ENCODE assay signal across 31 mouse cellular contexts in genomic region chr10:22297033-22297762, GRCm38 (mm10).
DNase-seq lines count a peak whose midpoint lies in the region; ATAC-seq and TF ChIP-seq lines count a peak whose summit lies in the region.
"Had no signal": no experiment of that assay in that cellular context is flagged by ENCODE, and none has a peak within 500 bp of the region (broad histone marks: within the 10 kb centered on the region; RNA-seq: fewer than 3 reads in every experiment).

No protein-coding gene starts in this region.

- H3K4me3 ChIP-seq in spleen, adult 2 months (ENCODE audit: extremely low read depth, insufficient read depth, insufficient read length) = no peak overlapping the region
- H3K4me3 ChIP-seq in ES-E14 (ENCODE audit: insufficient read depth in 1 of 2, low read depth in 1 of 2, low read length in 2 of 2, poor library complexity in 1 of 2, severe bottlenecking in 1 of 2) = no peak overlapping the region
- no peak overlapping the region for H3K4me3 ChIP-seq in bone marrow macrophage, adult 2 months (ENCODE audit: insufficient read depth, low read length)
- no peak overlapping the region for H3K4me3 ChIP-seq in lung, postnatal 0 days (ENCODE audit: low read depth, low read length)
- H3K4me3 ChIP-seq: embryonic facial prominence, embryonic 10.5 days; embryonic facial prominence, embryonic 13.5 days; erythroblast, embryonic 14.5 days; forebrain, embryonic 12.5 days; forebrain, embryonic 15.5 days; heart, embryonic 12.5 days; heart, embryonic 15.5 days; hindbrain, embryonic 10.5 days; hindbrain, embryonic 13.5 days; intestine, embryonic 15.5 days had no signal

- TF ChIP-seq POLR2A in spleen, adult 2 months (IDR thresholded peaks at IDR 0.05; ENCODE audit: low read depth, low read length) = no peak
- no peak for TF ChIP-seq POLR2A in bone marrow macrophage, adult 2 months (IDR thresholded peaks at IDR 0.05; ENCODE audit: borderline replicate concordance, low read depth, low read length)

- H3K36me3 ChIP-seq in spleen, adult 2 months (ENCODE audit: control insufficient read depth, insufficient read depth, low read length) = peaks cover 19% of the 10 kb centered on the region
- H3K36me3 ChIP-seq in ES-E14 (ENCODE audit: control insufficient read depth, insufficient read depth, low read length, poor library complexity, severe bottlenecking) = no peaks in the 10 kb centered on the region
- peaks cover 2% of the 10 kb centered on the region for H3K36me3 ChIP-seq in splenic B cell, adult 2 months (ENCODE audit: control insufficient read depth, insufficient read depth, low read length, poor library complexity, severe bottlenecking)
- no peaks in the 10 kb centered on the region for H3K36me3 ChIP-seq in lung, postnatal 0 days (ENCODE audit: insufficient read depth, low read length)
- H3K36me3 ChIP-seq: embryonic facial prominence, embryonic 10.5 days; embryonic facial prominence, embryonic 13.5 days; forebrain, embryonic 12.5 days; forebrain, embryonic 15.5 days; heart, embryonic 12.5 days; heart, embryonic 15.5 days; hindbrain, embryonic 10.5 days; hindbrain, embryonic 13.5 days; intestine, embryonic 15.5 days had no signal

- H3K4me1 ChIP-seq in spleen, adult 2 months (ENCODE audit: control insufficient read depth, insufficient read depth, insufficient read length) = peaks cover 35% of the 10 kb centered on the region
- no peaks in the 10 kb centered on the region for H3K4me1 ChIP-seq in ES-E14 (ENCODE audit: control insufficient read depth in 2 of 2, insufficient read depth in 2 of 2, low read length in 2 of 2, poor library complexity in 1 of 2)
- H3K4me1 ChIP-seq in bone marrow macrophage, adult 2 months (ENCODE audit: control insufficient read depth, insufficient read depth, low read length) = peaks cover 43% of the 10 kb centered on the region
- H3K4me1 ChIP-seq in lung, postnatal 0 days (ENCODE audit: insufficient read depth, low read depth, low read length) = no peaks in the 10 kb centered on the region
- H3K4me1 ChIP-seq: forebrain, embryonic 12.5 days; forebrain, embryonic 15.5 days; heart, embryonic 12.5 days; heart, embryonic 15.5 days; hindbrain, embryonic 13.5 days; intestine, embryonic 15.5 days had no signal

- ATAC-seq in lung, postnatal 0 days = no peak
- ATAC-seq: forebrain, embryonic 15.5 days; hindbrain, embryonic 16.5 days; intestine, embryonic 15.5 days; Patski had no signal

- H3K4me2 ChIP-seq in lung, postnatal 0 days (replicated peaks; ENCODE audit: low read depth, low read length) = no peak overlapping the region
- H3K4me2 ChIP-seq: embryonic facial prominence, embryonic 13.5 days; forebrain, embryonic 12.5 days; forebrain, embryonic 15.5 days; heart, embryonic 12.5 days; heart, embryonic 15.5 days; hindbrain, embryonic 13.5 days; intestine, embryonic 15.5 days had no signal

- H3K9me3 ChIP-seq in ES-E14 (ENCODE audit: control insufficient read depth, insufficient read depth, low read depth, low read length) = no peaks in the 10 kb centered on the region
- no peaks in the 10 kb centered on the region for H3K9me3 ChIP-seq in lung, postnatal 0 days (ENCODE audit: low read length)
- H3K9me3 ChIP-seq: embryonic facial prominence, embryonic 10.5 days; embryonic facial prominence, embryonic 13.5 days; forebrain, embryonic 12.5 days; forebrain, embryonic 15.5 days; G1E; heart, embryonic 12.5 days; heart, embryonic 15.5 days; hindbrain, embryonic 10.5 days; hindbrain, embryonic 13.5 days; intestine, embryonic 15.5 days had no signal

- TF ChIP-seq CTCF in spleen, adult 2 months (IDR thresholded peaks at IDR 0.05; ENCODE audit: extremely low read depth, insufficient read depth, insufficient read length, insufficient replicate concordance) = no peak
- TF ChIP-seq CTCF in bone marrow macrophage, adult 2 months (IDR thresholded peaks at IDR 0.05; ENCODE audit: low read depth, low read length) = no peak
- no peak for TF ChIP-seq CTCF in lung, postnatal 0 days (IDR thresholded peaks at IDR 0.05)

- in situ Hi-C loops in ES-E14 (cut with MboI; ENCODE audit: low sequenced_read_pairs in 2 of 2, unreplicated experiment in 2 of 2) = no loop called here

- TF ChIP-seq EP300 in lung, postnatal 0 days (IDR thresholded peaks at IDR 0.05) = no peak

- 35% methylated on average over 5 of the region's 5 CpGs for WGBS in spleen, adult 2 months
- 57% methylated on average over 5 of the region's 5 CpGs for WGBS in lung, postnatal 0 days

- no peak overlapping the region for H3K9ac ChIP-seq in ES-E14 (ENCODE audit: insufficient read depth, low read depth, low read length, poor library complexity, severe bottlenecking)
- no peak overlapping the region for H3K9ac ChIP-seq in lung, postnatal 0 days (replicated peaks; ENCODE audit: low read depth)
- H3K9ac ChIP-seq: embryonic facial prominence, embryonic 13.5 days; forebrain, embryonic 12.5 days; forebrain, embryonic 15.5 days; heart, embryonic 12.5 days; heart, embryonic 15.5 days; hindbrain, embryonic 13.5 days; intestine, embryonic 15.5 days had no signal

- H3K27ac ChIP-seq in spleen, adult 2 months (ENCODE audit: insufficient read depth, low read length) = peak overlapping the region; percentile 47; the same call in 1 of the 2 replicates
- H3K27ac ChIP-seq in ES-E14 (ENCODE audit: insufficient read depth, low read depth, low read length, poor library complexity, severe bottlenecking) = no peak overlapping the region
- H3K27ac ChIP-seq in bone marrow macrophage, adult 2 months (ENCODE audit: insufficient read depth, low read depth, low read length) = peak overlapping the region; percentile 5; the same call in 1 of the 2 replicates
- no peak overlapping the region for H3K27ac ChIP-seq in lung, postnatal 0 days (ENCODE audit: low read length)
- H3K27ac ChIP-seq: embryonic facial prominence, embryonic 10.5 days; embryonic facial prominence, embryonic 13.5 days; forebrain, embryonic 12.5 days; forebrain, embryonic 15.5 days; heart, embryonic 15.5 days; hindbrain, embryonic 10.5 days; hindbrain, embryonic 13.5 days; intestine, embryonic 15.5 days had no signal

- no peak for DNase-seq in spleen, adult 2 months (ENCODE audit: low read depth in 1 of 2, low spot score in 2 of 2)
- DNase-seq in spleen, postnatal 36 days (ENCODE audit: low spot score in 2 of 2) = no peak
- DNase-seq in ES-E14 (ENCODE audit: low read depth, low spot score) = no peak
- peak; percentile 35 for DNase-seq in splenic B cell, adult 2 months (ENCODE audit: low read depth, low spot score)
- DNase-seq in Muller cell, postnatal 12 days (ENCODE audit: inconsistent ontology term) = no peak
- DNase-seq in layer of hippocampus, adult 8-10 months (ENCODE audit: low spot score in 2 of 2) = no peak
- DNase-seq in lung, postnatal 0 days (ENCODE audit: low spot score) = no peak
- DNase-seq: adrenal gland, postnatal 10 days; cerebellum, adult 11-12 months; cerebellum, adult 8-10 months; cerebellum, postnatal 10 days; cerebellum, postnatal 36 days; embryo, embryonic 11 days; gastrocnemius, postnatal 14 days; heart, adult 18-20 months; heart, postnatal 10 days; heart, postnatal 36 days had no signal

- H3K27me3 ChIP-seq in spleen, adult 2 months (ENCODE audit: control insufficient read depth, insufficient read depth, low read length) = no peaks in the 10 kb centered on the region
- no peaks in the 10 kb centered on the region for H3K27me3 ChIP-seq in splenic B cell, adult 2 months (ENCODE audit: control insufficient read depth, insufficient read depth, low read length, poor library complexity, severe bottlenecking)
- H3K27me3 ChIP-seq in lung, postnatal 0 days (replicated peaks; ENCODE audit: insufficient read depth, low read length) = no peaks in the 10 kb centered on the region
- H3K27me3 ChIP-seq: embryonic facial prominence, embryonic 13.5 days; forebrain, embryonic 12.5 days; forebrain, embryonic 15.5 days; heart, embryonic 12.5 days; heart, embryonic 15.5 days; hindbrain, embryonic 13.5 days; intestine, embryonic 15.5 days; Patski had no signal

TF ChIP-seq in ES-E14, 5 proteins besides CTCF, POLR2A, EP300 and RAD21:
- TF ChIP-seq ZC3H11A (IDR thresholded peaks at IDR 0.05; ENCODE audit: borderline replicate concordance, low read depth, low read length) (no peak), MAFK (IDR thresholded peaks at IDR 0.05; ENCODE audit: insufficient read depth, low read depth, low read length) (peak; percentile 90)

Comparison
In these comparisons a context has a peak if more than half of its experiments do, and no peak if none do; other contexts are left out.
1. H3K27ac ChIP-seq: peak in spleen, adult 2 months (single experiment) and bone marrow macrophage, adult 2 months (single experiment); none in ES-E14 (single experiment) and lung, postnatal 0 days (single experiment).